Mouse (Mus musculus) limb, embryonic 14.5 days (tissue): ENCODE data around the gene Serpine2. TPM values are rescaled to one million over a fixed set of nuclear protein-coding genes. Genes with fewer than 3 reads are reported as not detected.
A peak's percentile ranks its signal among the peaks of the same experiment; 100 is the strongest.

Experiments
- ATAC-seq: fragments of 200-750 bp; cut with Nextera tagmentation; 2 replicates; pipeline ENCODE4 v1.8.0; 2017; ENCODE audit warnings: low read depth, moderate number of reproducible peaks, moderate TSS enrichment; ENCODE audit not compliant: low FRiP score
- DNase-seq: peaks from one replicate; pipeline ENCODE4 v3.0.0-alpha.2; 2015; ENCODE audit warnings: low spot score
- H3K27ac ChIP-seq: fragments of 300-500 bp; sonication (generic); replicated peaks from 2 replicates; pipeline ENCODE4 v1.5.1; 2014; ENCODE audit warnings: low read depth, mild to moderate bottlenecking, low read length, moderate library complexity, mixed read lengths
- H3K27me3 ChIP-seq: fragments of 300-500 bp; sonication (generic); 2 replicates; pipeline ENCODE4 v1.6.1; 2014; ENCODE audit warnings: low read length, mixed read lengths; ENCODE audit not compliant: control insufficient read depth, insufficient read depth
- H3K36me3 ChIP-seq: fragments of 300-500 bp; sonication (generic); 2 replicates; pipeline ENCODE4 v1.6.1; 2014; ENCODE audit warnings: mild to moderate bottlenecking, low read length, moderate library complexity, mixed read lengths; ENCODE audit not compliant: control insufficient read depth, insufficient read depth
- H3K4me1 ChIP-seq: fragments of 300-500 bp; sonication (generic); 2 replicates; pipeline ENCODE4 v1.6.1; 2014; ENCODE audit warnings: antibody characterized with exemption, low read length, mixed read lengths; ENCODE audit not compliant: control insufficient read depth, insufficient read depth
- H3K4me2 ChIP-seq: fragments of 300-500 bp; sonication (generic); replicated peaks from 2 replicates; pipeline ENCODE4 v1.6.1; 2014; ENCODE audit warnings: low read depth, mild to moderate bottlenecking, low read length, moderate library complexity; ENCODE audit not compliant: severe bottlenecking
- H3K4me3 ChIP-seq: fragments of 300-500 bp; sonication (generic); replicated peaks from 2 replicates; pipeline ENCODE4 v1.5.1; 2014; ENCODE audit warnings: low read length
- H3K9ac ChIP-seq: fragments of 300-500 bp; sonication (generic); 2 replicates; pipeline ENCODE4 v1.6.1; 2014; ENCODE audit warnings: mild to moderate bottlenecking, low read depth, low read length, moderate library complexity; ENCODE audit not compliant: severe bottlenecking
- H3K9me3 ChIP-seq: fragments of 300-500 bp; sonication (generic); 2 replicates; pipeline ENCODE4 v1.6.1; 2016; ENCODE audit warnings: low read length; ENCODE audit not compliant: control insufficient read depth
- POLR2A ChIP-seq: fragments of 200-500 bp; IDR thresholded peaks from 2 replicates; pipeline ENCODE4 v1.8.0; 2012; ENCODE audit warnings: inconsistent platforms, mild to moderate bottlenecking, moderate library complexity, borderline replicate concordance; ENCODE audit not compliant: insufficient read depth, insufficient read length; ENCODE audit errors: extremely low read depth
- WGBS: fragments of 180-500 bp; shearing (Covaris S2); extraction: QIAGEN DNeasy Blood & Tissue Kit; methylation state at CpG from one replicate; pipeline ENCODE4 v1.1.7; 2014; 5-methylcytosine and 5-hydroxymethylcytosine counted together
- polyA plus RNA-seq, 2 experiments: library from polyadenylated mRNA; depleted of rRNA in 1 of 2; stranded (reverse) in 1 of 2; unstranded in 1 of 2; fragments of >200 nt; fragmentation: Nextera tagmentation in 1 of 2; extraction: Ambion mirVana in 1 of 2; gene quantifications; 2 replicates each; pipeline versions ENCODE4 v1.2.1 to v1.2.3; 2012 to 2014

The Serpine2 gene
- polyA plus RNA-seq, 2 experiments = 107 to 159 TPM

DNA sequence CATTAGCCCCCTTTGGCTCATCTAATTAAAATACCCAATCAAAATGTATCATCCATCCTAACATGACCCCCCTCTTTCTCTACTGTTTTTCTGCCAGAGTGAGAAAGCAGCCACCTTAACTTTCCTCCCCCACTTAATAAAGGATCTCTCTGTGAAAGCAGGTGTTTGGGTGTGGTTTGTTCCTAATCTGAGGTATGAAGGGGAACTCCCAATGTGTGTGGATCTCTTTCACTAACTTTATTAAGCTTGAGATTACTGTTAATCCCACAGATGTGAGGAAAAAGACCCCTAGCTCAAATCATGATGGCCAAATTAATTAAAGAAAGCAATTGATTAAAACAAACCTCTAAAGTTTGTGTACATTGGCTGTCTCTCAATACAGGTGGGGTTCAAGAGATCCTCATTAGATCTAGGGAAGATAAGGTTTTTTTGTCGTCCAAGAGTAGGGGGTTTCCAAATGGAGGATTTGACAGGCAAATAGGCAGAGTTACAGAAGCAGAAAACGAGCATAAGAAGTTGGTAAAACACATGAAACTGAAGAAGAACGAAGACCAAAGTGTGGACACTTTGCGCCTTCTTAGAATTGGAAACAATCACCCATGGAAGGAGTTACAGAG is 86.7 kb downstream of the Serpine2 start:
- Histone ChIP-seq H3K9me3 (no peaks in the 10 kb centered on the region), H3K4me3 (no peak overlapping the region), H3K27me3 (no peaks in the 10 kb centered on the region), H3K9ac (no peak overlapping the region), H3K4me1 (no peaks in the 10 kb centered on the region), H3K27ac (no peak overlapping the region), H3K36me3 (peaks cover 14% of the 10 kb centered on the region), H3K4me2 (no peak overlapping the region)
- WGBS = 77% methylated on average over 4 of the region's 4 CpGs
- DNase-seq (no peak), ATAC-seq (no peak)
- no peak for TF ChIP-seq POLR2A

DNA sequence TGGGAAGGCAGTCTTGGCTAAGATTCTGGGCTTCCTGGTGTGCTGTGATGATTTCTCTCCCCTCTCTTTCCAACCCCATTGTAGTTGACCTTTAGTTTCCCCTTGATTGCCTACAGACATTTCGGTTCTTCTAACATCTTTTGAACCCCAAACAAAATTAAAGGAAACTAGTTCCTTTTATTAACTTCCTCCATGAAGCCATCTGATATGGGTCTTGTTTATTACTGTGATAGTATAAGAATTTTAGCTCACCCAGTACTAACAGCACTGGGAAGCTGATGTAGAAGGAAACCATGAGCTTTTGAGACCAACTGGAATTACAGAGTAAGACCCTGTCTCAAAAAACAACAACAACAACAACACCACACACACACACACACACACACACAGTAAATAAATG is 92.7 kb downstream of the Serpine2 start:
- Histone ChIP-seq H3K9ac (no peak overlapping the region), H3K9me3 (no peaks in the 10 kb centered on the region), H3K27ac (no peak overlapping the region), H3K27me3 (no peaks in the 10 kb centered on the region), H3K4me1 (no peaks in the 10 kb centered on the region), H3K4me3 (no peak overlapping the region), H3K36me3 (no peaks in the 10 kb centered on the region), H3K4me2 (no peak overlapping the region)
- TF ChIP-seq POLR2A = no peak
- 57% methylated on average over 1 of the region's 1 CpGs for WGBS
- ATAC-seq (no peak), DNase-seq (no peak)

DNA sequence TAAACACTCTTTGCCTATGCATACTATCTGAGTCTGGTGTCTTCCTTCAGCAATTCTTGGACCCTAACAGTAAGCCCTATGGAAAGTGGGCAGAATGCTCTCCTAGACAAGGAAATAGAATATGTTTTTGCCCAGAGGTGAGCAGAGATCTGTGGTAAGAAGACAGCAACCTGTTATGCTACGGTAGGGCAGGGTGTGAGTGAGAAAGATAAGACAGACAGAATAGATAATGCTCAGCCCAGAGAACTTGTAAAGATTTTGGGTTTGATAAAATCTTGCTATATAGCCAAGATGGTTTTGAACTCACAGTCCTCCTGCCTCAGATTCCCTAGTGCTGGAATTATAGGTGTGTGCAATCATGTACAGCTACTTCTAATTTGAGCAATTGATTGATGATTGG is 96.5 kb downstream of the Serpine2 start:
- H3K27me3 ChIP-seq = no peaks in the 10 kb centered on the region
- H3K4me3 ChIP-seq = no peak overlapping the region
- DNase-seq (no peak), ATAC-seq (no peak)
- no peaks in the 10 kb centered on the region for H3K9me3 ChIP-seq
- no peaks in the 10 kb centered on the region for H3K36me3 ChIP-seq
- 89% methylated on average over 1 of the region's 1 CpGs for WGBS
- no peak overlapping the region for H3K4me2 ChIP-seq
- no peak overlapping the region for H3K9ac ChIP-seq
- H3K4me1 ChIP-seq = peaks cover 11% of the 10 kb centered on the region
- H3K27ac ChIP-seq = no peak overlapping the region
- TF ChIP-seq POLR2A = no peak

DNA sequence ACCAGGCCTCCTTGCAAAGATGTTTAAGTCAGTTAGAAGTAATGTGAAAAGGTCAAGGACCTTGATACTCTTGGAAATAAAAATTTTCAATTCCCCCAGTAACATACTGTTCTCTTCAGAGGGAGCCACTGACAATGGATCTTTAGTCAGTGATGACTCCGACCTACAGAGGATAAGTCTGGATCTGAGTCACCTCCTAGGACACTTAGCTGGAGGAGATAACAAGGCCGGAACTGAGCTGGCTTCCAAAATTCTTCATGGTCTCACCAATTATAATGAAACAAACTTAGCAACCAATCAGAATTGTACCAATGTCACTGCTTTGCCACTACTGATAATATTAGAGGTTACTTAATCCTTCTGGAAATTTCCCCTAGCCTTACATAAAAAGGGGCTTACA is 96.9 kb downstream of the Serpine2 start:
- WGBS = 89% methylated on average over 2 of the region's 2 CpGs
- Histone ChIP-seq H3K27me3 (no peaks in the 10 kb centered on the region), H3K9ac (no peak overlapping the region), H3K36me3 (no peaks in the 10 kb centered on the region), H3K4me2 (no peak overlapping the region), H3K9me3 (no peaks in the 10 kb centered on the region), H3K27ac (no peak overlapping the region), H3K4me3 (no peak overlapping the region), H3K4me1 (peaks cover 11% of the 10 kb centered on the region)
- ATAC-seq (no peak), DNase-seq (no peak)
- TF ChIP-seq POLR2A = no peak

DNA sequence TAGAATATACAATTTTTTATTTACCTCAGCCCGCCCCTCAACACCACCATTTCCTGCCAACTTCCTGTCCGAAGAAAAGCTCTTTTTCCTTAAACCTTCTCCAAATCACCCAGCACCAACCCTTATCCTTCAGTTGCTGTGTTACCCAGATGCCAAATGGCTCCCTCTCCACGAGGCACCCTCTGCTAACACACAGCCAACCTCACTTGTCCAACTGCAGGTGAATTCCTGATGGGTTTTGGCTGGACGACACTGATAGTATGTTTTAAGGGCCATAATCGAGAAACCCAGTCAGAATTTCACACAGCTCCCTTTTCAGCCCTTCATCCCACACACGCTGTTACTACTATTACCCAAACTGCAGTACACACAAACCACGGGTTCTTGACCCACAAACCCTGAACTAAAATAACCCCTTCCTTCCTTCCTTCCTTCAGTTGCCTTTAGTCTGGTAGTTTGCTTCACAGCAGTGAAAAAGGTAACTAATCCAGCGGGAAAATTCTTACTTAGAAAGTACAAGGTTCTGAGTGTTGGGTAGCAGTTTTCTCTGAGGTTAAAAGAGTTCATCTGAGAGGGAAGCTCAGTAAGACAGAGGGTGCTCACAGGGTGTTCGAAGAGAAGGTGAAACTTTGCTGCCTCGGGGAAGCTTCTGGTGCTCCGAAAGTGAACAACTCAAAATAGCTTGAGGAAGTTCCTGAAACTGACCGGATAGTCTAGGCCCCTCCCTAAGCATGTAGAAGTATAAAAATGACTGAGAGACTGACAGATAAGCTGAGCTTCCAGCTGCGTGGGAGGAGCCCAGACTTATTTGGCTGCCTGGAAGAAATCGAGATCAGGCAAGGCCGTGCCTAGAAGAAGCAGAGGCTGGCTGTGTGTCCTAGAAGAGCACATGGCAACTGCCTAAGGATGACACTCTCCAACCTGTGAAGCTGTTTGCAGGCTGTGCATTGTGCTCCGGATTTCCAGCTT is 98.4 kb downstream of the Serpine2 start:
- Histone ChIP-seq H3K4me2 (peak overlapping the region; percentile 90), H3K9ac (no peak overlapping the region), H3K9me3 (no peaks in the 10 kb centered on the region), H3K36me3 (no peaks in the 10 kb centered on the region), H3K4me3 (peak overlapping the region; percentile 90; the same call in 1 of the 2 replicates), H3K27me3 (no peaks in the 10 kb centered on the region), H3K27ac (no peak overlapping the region), H3K4me1 (peaks cover 11% of the 10 kb centered on the region)
- no peak for TF ChIP-seq POLR2A
- DNase-seq (no peak), ATAC-seq (no peak)
- WGBS = 58% methylated on average over 16 of the region's 16 CpGs
